27 mouse cellular contexts compared by ENCODE assay signal in the genomic region with DNA sequence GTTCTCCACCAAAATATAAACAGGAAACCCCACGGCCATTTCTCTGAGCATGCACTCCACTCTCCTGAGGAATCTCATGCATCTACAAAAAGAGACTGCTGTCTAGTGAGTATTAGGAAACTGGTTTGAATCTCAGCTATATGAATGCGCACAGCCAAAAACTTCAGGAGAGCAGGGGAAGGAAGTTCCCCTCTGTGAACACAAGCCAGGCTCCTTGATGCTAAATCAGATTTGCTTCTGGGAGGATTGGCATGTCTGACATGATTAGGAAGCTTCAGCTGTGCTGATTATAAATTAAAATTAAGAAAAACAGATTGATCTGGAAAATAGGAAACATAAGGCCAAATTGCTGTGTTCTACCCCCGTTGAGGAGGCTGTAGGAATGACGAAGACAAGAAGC.
DNase-seq lines count a peak whose midpoint lies in the region; ATAC-seq and TF ChIP-seq lines count a peak whose summit lies in the region.
"Had no signal": no experiment of that assay in that cellular context is flagged by ENCODE, and none has a peak within 500 bp of the region (broad histone marks: within the 10 kb centered on the region; RNA-seq: fewer than 3 reads in every experiment).

No protein-coding gene starts in this region.

- no peak for TF ChIP-seq CTCF in olfactory bulb, adult 2 months (IDR thresholded peaks at IDR 0.05; ENCODE audit: insufficient read depth, low read depth, low read length)

- no peaks in the 10 kb centered on the region for H3K4me1 ChIP-seq in heart, embryonic 10.5 days
- H3K4me1 ChIP-seq in heart, embryonic 12.5 days (replicated peaks) = peaks cover 8% of the 10 kb centered on the region; the same call in 1 of the 2 replicates
- H3K4me1 ChIP-seq in midbrain, embryonic 15.5 days = peaks cover 11% of the 10 kb centered on the region
- peaks cover 2% of the 10 kb centered on the region; the same call in 1 of the 2 replicates for H3K4me1 ChIP-seq in midbrain, embryonic 16.5 days (ENCODE audit: control insufficient read depth, insufficient read depth, low read length)
- H3K4me1 ChIP-seq in embryonic facial prominence, embryonic 12.5 days = peaks cover 6% of the 10 kb centered on the region; the same call in 1 of the 2 replicates
- no peaks in the 10 kb centered on the region for H3K4me1 ChIP-seq in olfactory bulb, adult 2 months (ENCODE audit: control insufficient read depth, insufficient read depth, low read length)
- H3K4me1 ChIP-seq: liver, embryonic 13.5 days; megakaryocyte, embryonic 14.5 days had no signal

- no peaks in the 10 kb centered on the region for H3K36me3 ChIP-seq in heart, embryonic 10.5 days
- H3K36me3 ChIP-seq in heart, embryonic 12.5 days = no peaks in the 10 kb centered on the region
- H3K36me3 ChIP-seq in midbrain, embryonic 15.5 days (replicated peaks) = no peaks in the 10 kb centered on the region
- no peaks in the 10 kb centered on the region for H3K36me3 ChIP-seq in midbrain, embryonic 16.5 days (ENCODE audit: control insufficient read depth, insufficient read depth, low read length)
- no peaks in the 10 kb centered on the region for H3K36me3 ChIP-seq in embryonic facial prominence, embryonic 12.5 days
- H3K36me3 ChIP-seq: forebrain, embryonic 10.5 days; hindbrain, embryonic 10.5 days; hindbrain, embryonic 15.5 days; liver, embryonic 13.5 days; midbrain, embryonic 13.5 days had no signal

- no peak for DNase-seq in heart, embryonic 10.5 days (ENCODE audit: low spot score)
- no peak for DNase-seq in kidney, adult 11 months
- DNase-seq: adrenal gland, postnatal 36 days; B cell, adult 2 months; cerebellum, adult 2 months; cerebellum, postnatal 14 days; heart, adult 2 months; heart, postnatal 14 days; kidney, adult 18-20 months; left cerebral cortex, postnatal 4 days; liver, embryonic 13.5 days; lung, adult 18-20 months; lung, postnatal 4 days; thymus, postnatal 4 days had no signal

- ATAC-seq in heart, embryonic 12.5 days (ENCODE audit: insufficient number of reproducible peaks, low FRiP score) = no peak
- ATAC-seq in midbrain, embryonic 15.5 days (replicated peaks) = 0 out of 2 replicates have a peak, but pooled peaks have one; percentile 42
- ATAC-seq in midbrain, embryonic 16.5 days = no peak
- ATAC-seq in embryonic facial prominence, embryonic 12.5 days (ENCODE audit: insufficient number of reproducible peaks, insufficient read depth, low FRiP score, low TSS enrichment) = no peak
- ATAC-seq: inflammation-experienced regulatory T-cells, adult 6 months; lung, postnatal 0 days; midbrain, embryonic 13.5 days had no signal

- H3K27ac ChIP-seq in heart, embryonic 10.5 days = 0 out of 2 replicates have a peak overlapping the region, but pooled peaks have one; percentile 29
- no peak overlapping the region for H3K27ac ChIP-seq in heart, embryonic 12.5 days (ENCODE audit: poor library complexity, severe bottlenecking)
- no peak overlapping the region for H3K27ac ChIP-seq in midbrain, embryonic 15.5 days
- H3K27ac ChIP-seq in midbrain, embryonic 16.5 days (ENCODE audit: low read length) = no peak overlapping the region
- peak overlapping the region; percentile 57; the same call in 1 of the 2 replicates for H3K27ac ChIP-seq in embryonic facial prominence, embryonic 12.5 days
- peak overlapping the region; percentile 51; the same call in 1 of the 2 replicates for H3K27ac ChIP-seq in olfactory bulb, adult 2 months (ENCODE audit: insufficient read depth, low read depth, low read length)
- H3K27ac ChIP-seq: forebrain, embryonic 10.5 days; heart, adult 2 months; hindbrain, embryonic 15.5 days; kidney, postnatal 0 days; liver, embryonic 13.5 days; midbrain, embryonic 13.5 days had no signal

- no peak overlapping the region for H3K4me3 ChIP-seq in heart, embryonic 10.5 days
- no peak overlapping the region for H3K4me3 ChIP-seq in heart, embryonic 12.5 days
- H3K4me3 ChIP-seq in midbrain, embryonic 15.5 days = no peak overlapping the region
- no peak overlapping the region for H3K4me3 ChIP-seq in midbrain, embryonic 16.5 days (ENCODE audit: low read depth, low read length)
- H3K4me3 ChIP-seq in embryonic facial prominence, embryonic 12.5 days = no peak overlapping the region
- H3K4me3 ChIP-seq in olfactory bulb, adult 2 months (ENCODE audit: insufficient read depth, low read depth, low read length) = no peak overlapping the region
- H3K4me3 ChIP-seq: forebrain, embryonic 10.5 days; heart, adult 2 months; hindbrain, embryonic 10.5 days; hindbrain, embryonic 15.5 days; liver, embryonic 13.5 days; megakaryocyte, embryonic 14.5 days; midbrain, embryonic 13.5 days had no signal

- no peak for TF ChIP-seq POLR2A in olfactory bulb, adult 2 months (IDR thresholded peaks at IDR 0.05; ENCODE audit: insufficient read depth, low read depth, low read length)

- no peak overlapping the region for H3K9ac ChIP-seq in heart, embryonic 12.5 days
- H3K9ac ChIP-seq in midbrain, embryonic 15.5 days = no peak overlapping the region
- H3K9ac ChIP-seq in midbrain, embryonic 16.5 days (ENCODE audit: low read depth, low read length) = no peak overlapping the region
- H3K9ac ChIP-seq in embryonic facial prominence, embryonic 12.5 days = no peak overlapping the region
- H3K9ac ChIP-seq: hindbrain, embryonic 15.5 days; liver, embryonic 13.5 days; midbrain, embryonic 13.5 days had no signal

- 70% methylated on average over 4 of the region's 4 CpGs for WGBS in heart, embryonic 10.5 days
- WGBS in heart, embryonic 12.5 days = 66% methylated on average over 4 of the region's 4 CpGs
- WGBS in midbrain, embryonic 15.5 days = 29% methylated on average over 4 of the region's 4 CpGs
- 23% methylated on average over 4 of the region's 4 CpGs for WGBS in midbrain, embryonic 16.5 days
- 39% methylated on average over 4 of the region's 4 CpGs for WGBS in embryonic facial prominence, embryonic 12.5 days
- 42% methylated on average over 4 of the region's 4 CpGs for WGBS in olfactory bulb, adult 2 months

- no peaks in the 10 kb centered on the region for H3K9me3 ChIP-seq in heart, embryonic 10.5 days
- H3K9me3 ChIP-seq in heart, embryonic 12.5 days (replicated peaks) = no peaks in the 10 kb centered on the region
- no peaks in the 10 kb centered on the region for H3K9me3 ChIP-seq in midbrain, embryonic 15.5 days
- H3K9me3 ChIP-seq in midbrain, embryonic 16.5 days (replicated peaks; ENCODE audit: control insufficient read depth, low read length, poor library complexity, severe bottlenecking) = no peaks in the 10 kb centered on the region
- H3K9me3 ChIP-seq in embryonic facial prominence, embryonic 12.5 days = no peaks in the 10 kb centered on the region
- H3K9me3 ChIP-seq: forebrain, embryonic 10.5 days; hindbrain, embryonic 10.5 days; hindbrain, embryonic 15.5 days; liver, embryonic 13.5 days; megakaryocyte, embryonic 14.5 days; midbrain, embryonic 13.5 days had no signal

- no peaks in the 10 kb centered on the region for H3K27me3 ChIP-seq in heart, embryonic 10.5 days (ENCODE audit: insufficient read depth, poor library complexity, severe bottlenecking)
- H3K27me3 ChIP-seq in heart, embryonic 12.5 days (replicated peaks) = no peaks in the 10 kb centered on the region
- H3K27me3 ChIP-seq in midbrain, embryonic 15.5 days (replicated peaks) = no peaks in the 10 kb centered on the region
- no peaks in the 10 kb centered on the region for H3K27me3 ChIP-seq in midbrain, embryonic 16.5 days (ENCODE audit: control insufficient read depth, insufficient read depth, low read depth, low read length)
- H3K27me3 ChIP-seq in embryonic facial prominence, embryonic 12.5 days = no peaks in the 10 kb centered on the region
- H3K27me3 ChIP-seq: hindbrain, embryonic 15.5 days; liver, embryonic 13.5 days; megakaryocyte, embryonic 14.5 days; midbrain, embryonic 13.5 days had no signal

- no peak overlapping the region for H3K4me2 ChIP-seq in heart, embryonic 12.5 days
- no peak overlapping the region for H3K4me2 ChIP-seq in midbrain, embryonic 15.5 days
- H3K4me2 ChIP-seq in midbrain, embryonic 16.5 days (ENCODE audit: low read length) = no peak overlapping the region
- H3K4me2 ChIP-seq in embryonic facial prominence, embryonic 12.5 days (replicated peaks) = no peak overlapping the region
- H3K4me2 ChIP-seq: hindbrain, embryonic 15.5 days; liver, embryonic 13.5 days; midbrain, embryonic 13.5 days had no signal

Comparison
In these comparisons a context has a peak if more than half of its experiments do, and no peak if none do; other contexts are left out.
1. H3K27ac ChIP-seq: peak in heart, embryonic 10.5 days (single experiment), embryonic facial prominence, embryonic 12.5 days (single experiment) and olfactory bulb, adult 2 months (single experiment); none in heart, embryonic 12.5 days (single experiment), midbrain, embryonic 15.5 days (single experiment) and midbrain, embryonic 16.5 days (single experiment).